Mouse (Mus musculus) E14TG2a.4 (cell line): ENCODE results near the gene Gkn3.

Source experiments
- H3K27me3 ChIP-seq: 2 replicates; pipeline ENCODE4 v1.6.1; 2014; ENCODE audit warnings: low read length, control low read depth; ENCODE audit not compliant: insufficient read depth
- H3K36me3 ChIP-seq: 2 replicates; pipeline ENCODE4 v1.6.1; 2014; ENCODE audit warnings: low read length, control low read depth; ENCODE audit not compliant: insufficient read depth
- H3K4me1 ChIP-seq: replicated peaks from 2 replicates; pipeline ENCODE4 v1.6.1; 2014; ENCODE audit warnings: low read depth, low read length, control low read depth
- H3K4me3 ChIP-seq: replicated peaks from 2 replicates; pipeline ENCODE4 v1.5.1; 2014; ENCODE audit warnings: mild to moderate bottlenecking, low read length
- H3K9me3 ChIP-seq: 2 replicates; pipeline ENCODE4 v1.6.1; 2014; ENCODE audit warnings: low read length, control low read depth
- POU5F1 ChIP-seq: IDR thresholded peaks from 2 replicates; pipeline ENCODE4 v1.6.1; 2014; ENCODE audit warnings: low read length, borderline replicate concordance

The Gkn3 gene

DNA sequence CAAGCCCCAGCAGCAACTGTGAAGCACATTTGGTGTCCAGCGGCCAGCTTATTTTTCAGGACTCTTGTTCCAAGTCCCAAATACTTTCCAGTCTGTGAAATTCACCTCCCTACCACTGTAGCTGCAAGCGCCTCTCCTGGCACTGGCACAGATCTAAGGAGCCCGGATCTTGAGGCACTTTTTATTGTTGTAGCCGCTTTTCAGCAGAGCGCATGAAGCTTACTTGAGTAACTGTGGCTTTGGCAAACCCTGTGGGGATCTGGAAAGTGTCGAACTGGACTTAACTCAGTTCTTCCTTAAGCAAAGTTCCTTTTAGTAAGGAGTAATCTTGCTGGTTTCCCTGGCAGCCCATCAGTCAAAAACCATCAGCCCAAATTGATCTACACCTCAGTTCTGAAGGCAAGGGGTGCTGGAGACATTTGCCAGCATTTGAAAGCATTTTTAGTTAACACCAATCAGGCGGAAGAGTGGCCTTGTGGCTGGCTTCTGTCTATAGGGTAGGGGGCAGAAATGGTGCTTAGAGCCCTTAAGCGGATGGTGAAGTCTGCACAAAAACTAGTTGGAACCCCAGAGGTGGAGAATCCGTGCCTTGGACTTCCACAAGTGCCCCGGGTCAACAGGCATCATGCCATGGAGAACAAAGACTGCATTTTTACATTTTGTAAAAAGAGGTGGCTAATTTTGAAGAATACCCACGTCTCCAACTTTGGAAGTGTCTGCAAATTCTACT lies 54.2 kb downstream of the Gkn3 start:
- Histone ChIP-seq H3K4me1 (peaks cover 9% of the 10 kb centered on the region), H3K4me3 (peak overlapping the region; percentile 83), H3K27me3 (peaks cover 36% of the 10 kb centered on the region), H3K9me3 (no peaks in the 10 kb centered on the region), H3K36me3 (no peaks in the 10 kb centered on the region)
- TF ChIP-seq POU5F1 = no peak
